Mouse (Mus musculus) gastrocnemius, postnatal 10 days (tissue): ENCODE data around the gene Syt11. TPM values are rescaled to one million over a fixed set of nuclear protein-coding genes. Genes with fewer than 3 reads are reported as not detected.
A peak's percentile ranks its signal among the peaks of the same experiment; 100 is the strongest.
"Not testable (repeated sequence)": the region's sequence is repeated elsewhere in the genome, so short reads cannot be mapped to it uniquely, and the experiment has no call there.

Experiments
- DNase-seq: peaks from one replicate; pipeline ENCODE4 v3.0.0; 2021; ENCODE audit warnings: mixed read lengths
- long read RNA-seq, 2 experiments: library from polyadenylated mRNA; stranded (forward); transcript quantifications; one replicate each; pipeline ENCODE4 v2.0.0; 2021
- total RNA-seq, 2 experiments: library from RNA; stranded (reverse); gene quantifications; 2 replicates each; pipeline ENCODE4 v1.2.3; 2021

Syt11 gene
- total RNA-seq, result 1 to 10 TPM; 4.6 to 5.4 TPM
- long read RNA-seq, experiment 1, full-length matches to known transcripts, result 3 of 4 reads
- long read RNA-seq, experiment 1, partial matches to known transcripts, result 0 of 4 reads
- long read RNA-seq, experiment 1, other reads (novel, unspliced or antisense), result 1 of 4 reads
- long read RNA-seq, experiment 2, full-length matches to known transcripts, result 2 of 2 reads
- long read RNA-seq, experiment 2, partial matches to known transcripts, result 0 of 2 reads
- long read RNA-seq, experiment 2, other reads (novel, unspliced or antisense), result 0 of 2 reads

GRCm38 (mm10) chr3:88774939-88775841 lies at the start of gene Syt11:
Gene Syt11, minus strand, starts transcription at chr3:88775164.
- DNase-seq, result not testable (repeated sequence)

GRCm38 (mm10) chr3:88803910-88804540 lies 29.1 kb upstream of the Syt11 start:
- no peak for DNase-seq

- DNase-seq, result not testable (repeated sequence)
These were observed 22.5 kb upstream of the Syt11 start for GRCm38 (mm10) chr3:88797507-88797906.

GRCm38 (mm10) chr3:88788033-88788432 lies 13.1 kb upstream of the Syt11 start:
- DNase-seq, result not testable (repeated sequence)

- DNase-seq, result not testable (repeated sequence)
These were observed 11.8 kb upstream of the Syt11 start for GRCm38 (mm10) chr3:88786805-88787204.

GRCm38 (mm10) chr3:88786323-88786722 lies 11.4 kb upstream of the Syt11 start:
- DNase-seq, result not testable (repeated sequence)

GRCm38 (mm10) chr3:88784889-88785288 lies 9.9 kb upstream of the Syt11 start:
- DNase-seq, result no peak

GRCm38 (mm10) chr3:88773163-88773562 lies 1.8 kb downstream of the Syt11 start:
- DNase-seq, result not testable (repeated sequence)

- DNase-seq, result peak; percentile 69
These were observed 2.6 kb downstream of the Syt11 start for GRCm38 (mm10) chr3:88772399-88772798.

- not testable (repeated sequence) for DNase-seq
These were observed 3.1 kb downstream of the Syt11 start for GRCm38 (mm10) chr3:88771941-88772280.

- DNase-seq, result not testable (repeated sequence)
These were observed 3.6 kb downstream of the Syt11 start for GRCm38 (mm10) chr3:88771189-88771940.

- no peak for DNase-seq
These were observed 12.5 kb downstream of the Syt11 start for GRCm38 (mm10) chr3:88762401-88762831.

GRCm38 (mm10) chr3:88761619-88762018 lies 13.3 kb downstream of the Syt11 start:
- DNase-seq, result no peak

- DNase-seq, result peak; percentile 84
These were observed 16.9 kb downstream of the Syt11 start for GRCm38 (mm10) chr3:88758045-88758500.

- DNase-seq, result no peak
These were observed 18.7 kb downstream of the Syt11 start for GRCm38 (mm10) chr3:88756276-88756675.

GRCm38 (mm10) chr3:88755541-88755940 lies 19.4 kb downstream of the Syt11 start:
- no peak for DNase-seq

- DNase-seq, result no peak
These were observed 20.7 kb downstream of the Syt11 start for GRCm38 (mm10) chr3:88754283-88754682.

GRCm38 (mm10) chr3:88746871-88747231 lies 28.1 kb downstream of the Syt11 start:
- DNase-seq, result no peak

GRCm38 (mm10) chr3:88746139-88746870 lies 28.7 kb downstream of the Syt11 start:
- DNase-seq, result no peak

GRCm38 (mm10) chr3:88745534-88745933 lies 29.4 kb downstream of the Syt11 start:
- DNase-seq, result no peak

- DNase-seq, result no peak
These were observed 34.8 kb downstream of the Syt11 start for GRCm38 (mm10) chr3:88740147-88740546.
